Mouse (Mus musculus) MEL-GATA-1-ER (cell line): ENCODE data around the gene Lrfn1.
"Not testable (repeated sequence)": the region's sequence is repeated elsewhere in the genome, so short reads cannot be mapped to it uniquely, and the experiment has no call there.

Experiments used
- DNase-seq: peaks from one replicate; pipeline ENCODE4 v3.0.0-alpha.2; 2012; ENCODE audit warnings: low read depth; ENCODE audit errors: extremely low read depth

The Lrfn1 gene

GRCm38 (mm10) chr7:28447101-28447830 is 4.5 kb upstream of the Lrfn1 start:
- DNase-seq: no peak

- DNase-seq: no peak
These were observed 3.6 kb upstream of the Lrfn1 start for GRCm38 (mm10) chr7:28447865-28448820.

DNA sequence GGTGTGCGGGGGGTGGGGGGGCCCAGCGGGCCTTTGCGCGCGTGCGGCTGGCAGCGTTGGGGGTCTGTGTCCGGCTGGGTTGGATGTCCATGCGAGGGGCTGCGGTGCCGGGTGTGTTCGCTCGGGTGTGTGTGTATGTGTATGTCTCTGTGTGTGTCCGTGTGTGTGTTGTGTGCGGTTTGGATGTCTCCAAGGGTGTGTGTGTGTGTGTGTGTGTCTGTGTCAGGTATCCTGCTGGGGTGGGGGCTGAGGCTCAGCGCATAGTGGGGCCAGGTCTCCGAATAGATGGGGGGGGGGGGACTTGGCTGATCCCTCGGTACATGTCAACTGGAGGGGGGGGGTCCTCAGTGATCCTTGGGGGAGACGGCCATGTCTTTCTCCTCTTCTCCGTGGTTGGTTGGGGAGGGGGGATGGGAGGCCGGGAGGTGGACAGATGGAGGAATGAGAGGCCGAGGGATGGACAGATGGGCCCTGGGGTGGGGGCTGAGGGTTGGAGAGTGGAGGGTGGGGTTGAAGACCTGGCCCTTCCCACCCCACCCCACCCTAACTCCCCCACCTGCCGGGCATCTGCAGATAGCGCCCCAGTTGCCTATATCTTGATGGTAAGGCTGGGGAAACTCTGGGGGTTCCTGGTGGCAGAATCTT is 703 bp downstream of the Lrfn1 start:
- DNase-seq: no peak

DNA sequence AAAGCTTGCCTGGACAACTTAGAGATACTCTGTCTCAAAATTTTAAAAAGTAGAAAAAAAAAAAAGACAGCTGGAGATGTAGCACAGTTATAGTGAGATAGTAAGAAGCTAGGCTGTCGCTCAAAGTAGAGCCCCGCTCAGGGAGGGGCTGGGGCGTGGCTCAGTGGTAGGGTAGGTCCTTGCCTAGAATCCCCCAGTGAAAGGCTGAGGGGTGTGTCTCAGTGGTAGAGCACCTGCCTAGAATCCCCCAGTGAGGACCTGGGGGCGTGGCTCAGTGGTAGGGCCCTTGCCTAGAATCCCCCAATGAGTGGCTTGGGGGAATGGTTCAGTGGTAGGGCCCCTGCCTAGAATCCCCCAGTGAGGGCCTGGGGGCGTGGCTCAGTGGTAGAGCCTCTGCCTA is 8.6 kb downstream of the Lrfn1 start:
- no peak for DNase-seq

DNA sequence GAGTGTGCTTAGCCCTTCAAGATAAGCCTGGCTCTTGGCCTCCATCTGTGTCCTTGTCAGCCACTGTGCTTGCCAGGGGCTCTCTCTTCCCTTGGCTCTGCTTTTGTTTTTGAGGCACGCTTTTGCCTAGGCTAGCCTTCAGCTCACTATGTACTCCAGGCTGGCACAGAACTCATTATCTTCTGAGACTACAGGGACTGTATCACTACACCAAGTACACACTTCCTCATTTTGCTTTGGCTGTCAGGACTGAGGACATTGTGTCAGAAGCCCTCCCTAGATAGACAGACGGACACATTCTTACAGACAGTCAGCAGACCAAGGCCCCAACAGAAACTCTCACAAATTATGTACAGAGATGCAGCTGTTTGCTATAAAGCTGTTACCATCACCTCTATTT is 11.0 kb downstream of the Lrfn1 start:
- DNase-seq: peak; percentile 68

DNA sequence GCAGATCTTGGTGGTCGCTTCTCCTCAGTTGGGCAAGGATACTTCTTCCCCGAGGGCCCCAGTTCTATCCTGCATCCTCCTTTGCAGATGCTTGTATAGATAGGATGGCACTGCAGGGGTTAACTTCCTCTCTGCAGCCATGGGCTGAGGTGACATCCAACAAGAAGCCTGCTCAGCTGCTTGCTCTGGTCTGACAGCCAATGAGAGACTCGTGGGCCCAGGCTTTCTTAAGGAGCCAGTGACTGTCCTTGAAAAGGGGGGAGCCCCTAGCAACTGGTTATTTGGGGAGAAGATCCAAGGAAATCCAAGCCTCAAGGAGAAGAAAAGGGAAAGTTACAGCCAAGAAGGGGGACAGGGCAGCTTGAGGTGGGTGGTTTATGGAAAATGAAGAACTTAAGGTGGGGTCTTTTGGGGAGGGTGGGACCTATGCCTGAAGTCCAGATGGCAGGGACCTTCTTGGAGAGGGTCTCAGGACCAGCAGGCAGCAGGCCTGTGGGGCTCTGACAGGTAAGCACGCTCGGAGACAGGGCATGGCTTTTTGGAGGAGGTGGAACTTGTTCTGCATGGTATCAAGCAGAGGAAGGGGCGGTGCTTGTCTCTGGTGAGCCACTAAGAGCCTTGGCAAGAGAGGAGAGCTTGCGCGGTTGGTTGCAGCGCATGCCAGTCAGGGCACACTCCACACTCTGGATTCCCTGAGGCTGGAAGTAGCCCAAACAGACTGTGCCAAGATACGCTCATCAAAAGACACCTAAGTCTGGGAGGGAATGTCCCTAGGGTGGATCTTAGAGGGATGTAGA is 12.8 kb downstream of the Lrfn1 start:
- DNase-seq: peak; percentile 81

GRCm38 (mm10) chr7:28466721-28467212 is 15.0 kb downstream of the Lrfn1 start:
- DNase-seq: no peak

DNA sequence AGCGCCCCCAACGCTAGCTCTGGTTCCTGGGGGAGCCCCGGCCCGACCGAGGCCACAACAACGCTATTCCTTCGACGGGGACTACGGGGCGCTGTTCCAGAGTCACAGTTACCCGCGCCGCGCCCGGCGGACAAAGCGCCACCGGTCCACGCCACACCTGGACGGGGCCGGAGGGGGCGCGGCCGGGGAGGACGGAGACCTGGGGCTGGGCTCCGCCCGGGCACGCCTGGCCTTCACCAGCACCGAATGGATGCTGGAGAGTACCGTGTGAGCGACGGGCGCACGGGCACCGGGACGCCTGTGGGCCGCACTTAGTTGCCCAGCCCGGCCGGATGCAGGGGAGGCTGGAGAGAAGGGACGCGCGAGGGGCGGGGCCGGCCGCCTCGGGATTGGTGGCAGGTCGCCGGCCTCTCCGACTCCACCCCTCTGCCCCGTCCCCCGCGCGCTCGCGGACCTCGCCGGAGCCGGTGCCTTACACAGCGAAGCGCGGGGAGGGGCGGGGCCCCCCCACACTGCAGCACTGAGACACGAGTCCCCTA is 15.5 kb downstream of the Lrfn1 start:
- no peak for DNase-seq

GRCm38 (mm10) chr7:28476191-28476590 is 24.4 kb downstream of the Lrfn1 start:
- no peak for DNase-seq

DNA sequence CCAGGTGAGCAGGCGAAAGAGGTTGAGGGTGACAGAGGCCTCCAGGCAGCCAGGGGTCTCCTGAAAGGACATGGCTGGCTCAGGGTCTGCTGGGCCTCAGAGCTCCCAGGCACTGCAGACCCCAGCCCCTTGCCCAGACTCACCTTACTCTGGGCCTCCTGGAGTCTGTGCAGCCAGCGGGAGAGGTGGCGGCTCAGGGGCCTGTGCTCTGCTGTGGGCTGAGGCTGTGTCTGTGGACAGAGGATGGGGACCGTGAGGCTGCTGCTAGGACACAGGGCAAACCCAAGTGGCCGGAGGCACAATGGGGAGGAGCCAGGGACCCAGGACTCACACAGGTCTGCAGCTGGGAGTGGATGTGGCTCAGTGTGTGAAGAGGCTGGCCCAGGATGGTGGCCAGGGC is 25.6 kb downstream of the Lrfn1 start:
- DNase-seq: no peak

DNA sequence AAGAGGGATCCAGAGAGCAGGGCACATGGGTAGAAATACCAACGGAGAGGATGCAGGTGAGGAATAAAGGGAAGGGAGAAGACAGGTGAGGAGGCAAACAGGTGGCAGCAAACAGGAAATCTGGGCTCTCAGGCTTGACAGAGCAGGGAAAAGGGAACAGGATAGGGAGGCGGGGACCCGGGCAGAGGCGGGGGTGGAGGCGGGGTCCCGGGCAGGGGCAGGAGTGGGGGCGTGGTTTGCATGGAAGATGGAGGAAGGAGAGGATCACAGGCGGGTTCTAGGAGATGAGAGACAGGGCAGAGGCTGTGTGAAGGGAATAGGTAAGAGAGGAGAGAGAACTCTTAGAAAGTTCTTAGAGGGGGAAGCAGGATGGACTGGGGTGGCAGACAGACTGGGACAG is 27.1 kb downstream of the Lrfn1 start:
- no peak for DNase-seq

GRCm38 (mm10) chr7:28482854-28483253 is 31.1 kb downstream of the Lrfn1 start:
- no peak for DNase-seq

- DNase-seq: no peak
These were observed 32.4 kb downstream of the Lrfn1 start for GRCm38 (mm10) chr7:28484192-28484591.

- no peak for DNase-seq
These were observed 36.3 kb downstream of the Lrfn1 start for GRCm38 (mm10) chr7:28488030-28488491.

DNA sequence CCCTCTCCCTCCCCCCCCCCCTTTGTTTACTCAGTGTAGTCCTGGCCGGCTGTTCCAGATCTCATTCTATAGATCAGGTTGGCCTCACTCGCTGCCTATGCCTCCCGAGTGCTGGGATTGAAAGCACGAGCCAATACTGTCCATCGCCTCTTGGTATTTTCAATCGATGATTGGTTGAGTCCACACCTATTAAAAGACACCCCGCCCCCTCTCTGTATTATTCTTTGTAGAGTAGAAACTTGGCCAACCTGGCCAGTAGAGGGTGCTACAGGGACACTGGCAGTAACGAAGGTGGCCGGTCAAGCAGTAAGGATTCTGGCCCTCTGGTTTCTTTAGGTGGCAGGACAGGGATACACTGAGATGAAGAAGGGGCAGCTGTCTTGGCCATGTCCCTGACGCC is 38.6 kb downstream of the Lrfn1 start:
- DNase-seq: no peak

DNA sequence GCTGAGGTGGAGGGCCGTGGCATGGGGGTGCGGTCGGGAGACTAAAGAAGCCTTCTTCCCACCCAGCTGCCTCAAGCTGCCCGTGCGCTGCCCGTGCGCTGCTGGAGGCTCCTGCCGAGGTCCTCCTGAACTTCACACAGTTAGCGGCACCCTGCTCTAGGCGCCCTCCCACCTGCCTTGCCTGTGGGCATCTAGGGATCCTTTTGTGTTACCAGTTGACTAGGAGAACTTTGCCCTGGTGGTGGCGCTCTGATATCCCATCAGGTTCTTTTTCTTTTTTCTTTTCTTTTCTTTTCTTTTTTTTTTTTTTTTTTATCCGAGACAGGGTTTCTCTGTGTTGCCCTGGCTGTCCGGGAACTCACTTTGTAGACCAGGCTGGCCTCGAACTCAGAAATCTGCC is 39.1 kb downstream of the Lrfn1 start:
- no peak for DNase-seq

DNA sequence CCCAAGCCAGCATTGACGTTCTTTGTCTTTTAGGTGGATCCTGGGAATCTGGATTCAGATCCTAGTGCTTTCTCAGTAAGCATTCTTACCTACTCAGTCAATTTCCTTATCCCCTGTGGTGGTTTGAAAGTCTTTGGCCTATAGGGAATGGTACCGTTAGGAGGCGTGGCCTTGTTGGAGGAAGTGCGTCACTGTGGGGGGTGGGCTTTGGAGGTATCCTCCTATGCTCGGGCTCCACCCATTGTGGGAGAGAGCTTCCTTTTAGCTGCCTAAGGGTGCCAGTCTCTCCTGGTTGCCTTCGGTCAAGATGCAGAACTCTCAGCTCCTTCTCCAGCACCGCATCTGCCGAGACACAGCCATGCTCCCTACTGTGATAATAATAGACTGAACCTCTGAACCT is 40.5 kb downstream of the Lrfn1 start:
- DNase-seq: no peak

DNA sequence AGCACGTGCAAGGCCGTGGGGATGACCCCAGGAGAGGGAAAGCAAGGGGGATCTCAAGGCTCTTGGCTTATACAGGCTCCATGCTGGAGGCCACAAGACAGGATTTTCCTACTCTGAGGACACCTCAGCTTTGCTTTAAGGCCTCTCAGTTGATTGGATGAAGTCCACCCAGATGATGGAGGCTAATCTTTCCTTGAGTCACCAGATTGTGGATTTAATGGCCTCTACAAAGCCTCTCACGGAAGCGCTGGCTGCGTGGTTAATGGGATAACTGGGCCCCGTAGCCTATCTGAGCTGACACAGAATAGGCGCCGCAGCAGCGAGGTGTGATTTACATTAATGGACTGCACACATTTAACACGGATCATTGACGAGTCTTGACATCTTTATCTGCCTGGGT is 43.6 kb downstream of the Lrfn1 start:
- no peak for DNase-seq

DNA sequence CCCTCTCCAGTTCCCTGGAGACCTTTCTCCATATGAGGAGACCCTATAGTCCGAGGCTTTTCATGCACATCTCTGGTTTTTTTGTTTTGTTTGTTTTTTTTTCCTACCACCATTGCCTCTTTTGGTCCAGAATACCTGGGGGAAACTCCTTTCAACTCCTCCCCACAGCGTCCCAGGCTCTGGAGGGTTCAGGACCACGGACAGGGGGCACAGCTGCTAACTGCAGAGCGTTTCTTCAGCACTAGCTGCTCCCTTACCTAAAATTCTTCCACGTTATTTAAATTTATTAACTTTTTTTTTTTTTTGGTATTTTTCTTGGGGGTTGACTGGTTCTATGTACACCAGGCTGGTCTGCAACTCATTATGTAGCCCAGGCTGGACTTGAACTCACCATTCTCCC is 53.8 kb downstream of the Lrfn1 start:
- DNase-seq: no peak

GRCm38 (mm10) chr7:28509121-28509520 is 57.3 kb downstream of the Lrfn1 start:
- DNase-seq: not testable (repeated sequence)
